Mouse (Mus musculus) ovary, postnatal 36 days (tissue): ENCODE results near the gene Rhobtb3.
"Not testable (repeated sequence)": the region's sequence is repeated elsewhere in the genome, so short reads cannot be mapped to it uniquely, and the experiment has no call there.

Source experiments
- DNase-seq: peaks from one replicate; pipeline ENCODE4 v3.0.0; 2022; ENCODE audit warnings: low spot score, mixed read lengths

Rhobtb3 gene

GRCm38 (mm10) chr13:75929071-75929470 is 14.7 kb downstream of the Rhobtb3 start:
- not testable (repeated sequence) for DNase-seq

- no peak for DNase-seq
Measured at GRCm38 (mm10) chr13:75927951-75928350, 15.8 kb downstream of the Rhobtb3 start.

DNA sequence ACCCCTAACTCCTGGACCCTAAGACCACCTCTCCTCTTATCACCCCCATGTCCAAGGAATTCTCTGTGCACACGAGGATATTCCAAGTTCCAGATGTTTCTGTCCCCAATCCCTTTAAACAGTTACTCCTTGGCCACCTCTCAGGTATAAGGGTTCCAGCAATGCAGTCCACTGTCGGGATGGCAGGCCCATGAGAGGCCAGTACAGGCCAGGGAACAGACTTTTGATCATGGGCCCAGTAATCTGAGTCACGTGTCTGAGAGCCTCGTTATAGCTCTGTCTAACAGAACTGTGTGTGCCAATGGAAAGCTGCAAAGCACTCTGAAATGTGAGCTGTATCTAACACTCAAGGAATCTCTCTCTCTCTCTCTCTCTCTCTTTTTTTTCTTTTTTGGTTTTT is 29.6 kb downstream of the Rhobtb3 start:
- no peak for DNase-seq

DNA sequence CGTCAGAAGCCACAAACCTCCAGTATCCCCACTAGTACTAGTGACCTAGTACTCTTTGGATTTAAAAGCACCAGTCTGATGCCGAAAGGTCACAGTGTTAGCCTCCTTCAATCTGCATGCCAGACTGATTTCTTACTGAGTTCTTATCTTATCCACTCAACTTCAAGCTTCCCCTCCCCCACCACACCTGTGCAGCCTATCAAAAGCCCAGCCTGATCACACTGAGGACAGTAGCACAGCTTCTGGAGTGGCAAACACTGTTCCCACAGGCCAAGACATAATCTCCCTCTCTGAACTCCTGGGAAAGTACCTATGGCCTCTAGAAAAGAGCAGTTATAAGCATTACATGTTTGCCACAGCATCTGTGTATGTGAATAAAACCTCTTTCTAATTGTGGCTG is 35.5 kb downstream of the Rhobtb3 start:
- DNase-seq: no peak

DNA sequence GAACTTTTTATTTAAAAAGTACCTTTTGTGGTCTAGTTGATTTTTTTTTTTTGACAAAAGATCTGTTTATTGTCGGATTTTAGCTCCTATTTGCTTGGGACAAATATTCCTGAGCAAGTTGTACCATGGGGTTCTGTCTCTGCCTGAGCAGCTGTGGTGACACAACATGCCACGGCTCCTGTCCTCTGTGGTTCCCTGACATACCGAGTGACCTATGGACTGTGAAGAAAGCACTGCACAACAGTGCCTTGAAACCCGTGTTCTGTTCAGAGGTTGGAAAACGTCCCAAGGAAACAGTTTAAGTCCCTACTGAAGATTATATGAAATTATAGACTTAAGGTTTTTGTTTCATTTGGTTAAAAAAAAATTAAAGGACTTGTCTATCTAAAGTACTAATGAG is 36.6 kb downstream of the Rhobtb3 start:
- DNase-seq: no peak

DNA sequence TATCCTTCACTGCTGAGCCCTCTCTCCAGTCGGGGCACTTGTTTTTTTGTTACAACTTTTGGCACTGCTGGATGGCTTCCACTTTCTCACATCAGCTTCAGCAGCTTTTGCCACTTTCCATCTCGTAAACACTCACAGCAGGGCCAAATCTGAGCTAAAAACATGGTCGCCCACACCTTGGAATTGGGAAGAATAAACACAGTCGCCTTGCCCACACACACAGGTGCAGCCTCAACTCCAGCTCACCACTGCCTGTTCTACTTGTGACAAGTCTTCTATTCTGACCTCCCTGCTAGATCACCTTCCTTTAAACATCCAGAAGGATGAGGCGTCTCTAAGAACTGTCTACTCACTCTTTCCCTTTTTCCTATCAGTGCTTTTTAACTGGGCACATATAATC is 39.1 kb downstream of the Rhobtb3 start:
- DNase-seq: no peak

- DNase-seq: not testable (repeated sequence)
Measured at GRCm38 (mm10) chr13:75900928-75901327, 42.8 kb downstream of the Rhobtb3 start.

- no peak for DNase-seq
Measured at GRCm38 (mm10) chr13:75892876-75893275, 50.8 kb downstream of the Rhobtb3 start.

GRCm38 (mm10) chr13:75892291-75892690 is 51.4 kb downstream of the Rhobtb3 start:
- no peak for DNase-seq

- DNase-seq: no peak
Measured at GRCm38 (mm10) chr13:75891868-75892267, 51.9 kb downstream of the Rhobtb3 start.

GRCm38 (mm10) chr13:75883792-75884191 is 59.9 kb downstream of the Rhobtb3 start:
- no peak for DNase-seq

DNA sequence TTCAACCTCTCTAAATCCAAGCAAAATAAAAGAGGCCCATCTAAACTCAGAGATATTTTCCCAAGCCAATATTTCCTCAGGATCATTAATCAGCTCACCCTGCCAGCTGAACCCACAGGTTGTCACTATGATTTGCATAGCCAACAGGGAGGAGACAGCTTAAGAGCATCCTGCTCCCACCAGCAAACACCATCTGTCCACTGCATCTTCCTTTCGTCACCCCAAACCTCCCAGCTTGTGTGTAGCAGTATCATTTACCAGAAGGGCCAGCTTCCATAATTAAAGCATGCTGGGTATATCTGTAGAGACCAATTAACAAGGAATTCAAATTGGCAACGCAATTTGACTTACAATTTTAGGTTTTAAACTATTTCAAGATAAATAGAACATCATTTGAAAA is 63.2 kb downstream of the Rhobtb3 start:
- DNase-seq: no peak

GRCm38 (mm10) chr13:75879756-75880155 is 64.0 kb downstream of the Rhobtb3 start:
- DNase-seq: no peak

DNA sequence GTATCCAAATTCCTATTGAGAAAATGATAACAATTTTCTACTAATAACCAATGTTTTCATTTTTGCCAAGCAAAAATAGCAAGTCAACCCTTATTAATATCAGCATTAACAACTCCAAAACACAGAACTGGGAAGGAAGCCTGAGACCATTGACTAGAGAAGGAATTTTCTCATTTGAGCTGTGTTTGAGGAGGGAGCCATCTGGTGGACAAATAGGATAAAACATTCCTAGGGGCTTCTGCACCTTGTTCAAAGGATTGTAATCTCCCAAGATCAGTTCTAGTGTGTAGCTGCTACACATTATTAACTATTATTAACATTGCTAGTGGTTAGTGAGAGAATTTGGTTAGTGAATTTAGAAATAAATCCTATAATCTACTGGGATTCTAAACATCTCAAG is 65.8 kb downstream of the Rhobtb3 start:
- no peak for DNase-seq

- DNase-seq: no peak
Measured at GRCm38 (mm10) chr13:75876592-75876991, 67.1 kb downstream of the Rhobtb3 start.

DNA sequence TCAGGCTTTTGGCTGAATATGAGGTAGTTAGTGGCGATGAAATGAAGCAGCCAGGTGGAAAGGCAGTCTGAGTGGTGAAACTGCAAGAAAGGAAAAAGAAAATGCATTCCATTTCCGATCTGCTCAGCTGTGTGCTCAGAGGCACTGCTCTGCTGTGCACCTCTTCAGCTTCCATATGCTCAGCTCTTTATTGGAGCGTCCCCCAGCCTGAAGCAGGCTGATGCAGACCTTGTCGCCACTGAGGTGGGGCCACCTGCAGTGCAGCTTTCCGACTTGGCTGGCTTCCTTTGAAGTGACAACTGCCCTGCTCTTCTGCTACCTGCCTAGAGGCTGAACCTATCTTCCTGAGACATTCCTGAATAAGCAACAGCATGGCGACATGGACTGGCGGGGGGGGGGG is 67.5 kb downstream of the Rhobtb3 start:
- not testable (repeated sequence) for DNase-seq

DNA sequence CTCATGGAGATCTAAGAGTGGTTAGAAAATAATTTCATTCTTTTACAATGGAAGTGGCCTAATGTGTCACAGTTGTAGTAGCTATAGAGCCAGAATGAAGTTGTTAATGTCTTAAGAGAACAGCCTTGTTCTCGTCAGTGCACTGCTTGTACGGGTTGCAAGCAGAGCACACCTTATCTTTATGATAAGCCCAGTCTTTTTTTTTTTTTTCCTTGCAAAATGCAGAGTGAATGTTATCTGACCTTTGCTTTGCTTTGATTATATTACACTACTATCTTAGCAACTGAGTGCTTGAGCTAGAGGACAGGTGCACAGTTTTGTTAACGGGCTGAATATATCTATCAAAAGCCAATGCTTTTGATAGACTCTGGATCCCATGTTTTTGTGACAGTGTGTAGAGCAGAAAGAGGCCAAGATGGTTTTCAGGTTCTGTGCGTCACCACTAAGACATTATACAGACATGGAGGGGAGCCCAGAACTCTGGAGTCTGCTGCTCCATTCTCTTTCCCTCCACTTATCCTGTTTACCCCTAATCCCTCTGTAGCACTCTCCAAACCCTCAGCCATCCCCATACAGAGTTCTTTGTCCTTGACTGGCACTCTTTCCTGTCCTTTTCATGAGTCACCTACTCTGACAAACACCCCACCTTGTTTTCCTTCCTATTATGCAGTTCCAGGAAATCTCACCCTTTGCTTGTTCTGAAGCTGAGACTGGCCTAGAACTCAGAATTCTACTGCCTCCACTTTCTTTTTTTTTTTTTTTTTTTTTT is 68.9 kb downstream of the Rhobtb3 start:
- DNase-seq: no peak

- no peak for DNase-seq
Measured at GRCm38 (mm10) chr13:75867876-75868275, 75.8 kb downstream of the Rhobtb3 start.

GRCm38 (mm10) chr13:75865486-75866184 is 78.1 kb downstream of the Rhobtb3 start:
- DNase-seq: no peak

GRCm38 (mm10) chr13:75859264-75859844 is 84.4 kb downstream of the Rhobtb3 start:
- no peak for DNase-seq

GRCm38 (mm10) chr13:75853118-75853517 is 90.6 kb downstream of the Rhobtb3 start:
- DNase-seq: no peak

- DNase-seq: no peak
Measured at GRCm38 (mm10) chr13:75852027-75852426, 91.7 kb downstream of the Rhobtb3 start.

DNA sequence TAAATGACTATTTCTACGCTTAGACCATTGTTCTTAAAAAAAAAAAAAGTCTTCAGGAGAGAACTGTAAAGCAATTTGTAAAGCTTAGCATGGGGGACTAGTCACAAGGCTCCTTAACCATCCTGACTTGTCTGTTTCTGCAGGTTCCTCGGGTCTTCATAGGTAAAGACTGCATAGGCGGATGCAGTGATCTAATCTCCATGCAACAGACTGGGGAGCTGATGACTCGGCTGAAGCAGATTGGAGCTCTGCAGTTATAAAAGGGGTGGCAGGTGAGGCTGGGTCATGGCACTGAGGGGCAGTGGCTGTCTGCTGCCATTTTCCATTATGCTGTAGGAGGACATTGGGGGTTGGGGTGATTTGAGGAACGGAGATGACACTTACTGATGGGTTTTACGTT is 96.7 kb downstream of the Rhobtb3 start:
- DNase-seq: no peak
